Mouse (Mus musculus): Measurements from ENCODE around the gene Cisd1.

Cisd1 gene

GRCm38 (mm10) chr10:71348637-71349280, 4.0 kb upstream of the Cisd1 start:
- peak; percentile 22 for DNase-seq (ENCODE audit: low spot score)

DNA sequence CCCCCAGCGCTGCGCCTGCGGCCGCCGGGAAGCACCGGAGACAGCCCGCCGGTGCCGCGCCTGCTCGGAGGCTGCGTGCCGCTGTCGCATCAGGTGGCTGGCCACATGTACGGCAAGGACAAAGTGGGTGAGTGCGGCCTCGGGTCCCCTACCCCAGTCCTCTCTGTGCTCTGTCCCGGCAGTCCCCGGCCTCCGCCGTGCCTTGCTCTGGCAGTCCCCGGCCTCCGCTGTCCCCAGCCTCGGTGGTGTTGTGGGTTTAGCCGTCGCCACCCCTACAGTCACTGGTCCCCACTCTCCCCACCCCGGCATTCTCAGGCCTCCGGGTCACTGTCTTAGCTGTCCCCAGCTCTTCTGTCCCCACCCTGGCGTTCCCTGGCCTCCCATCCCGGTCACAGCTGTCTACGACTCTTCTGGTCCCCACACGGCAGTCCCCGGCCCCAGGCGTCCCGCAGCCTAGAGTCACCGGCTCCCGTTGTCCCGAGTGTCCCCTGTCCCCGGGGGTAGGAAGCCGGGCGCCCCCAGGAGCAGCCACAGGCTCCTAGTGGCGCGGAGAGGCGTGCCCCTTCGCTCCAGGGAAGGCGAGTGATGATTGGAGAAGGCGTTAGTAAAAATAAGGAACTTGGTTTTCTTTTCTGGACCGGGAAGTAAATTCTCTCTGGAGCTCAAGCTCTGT, 3.3 kb upstream of the Cisd1 start:
- DNase-seq (ENCODE audit: low spot score) = peak; percentile 58

- peak; percentile 100 for DNase-seq (ENCODE audit: low spot score)
Measured at GRCm38 (mm10) chr10:71347509-71347949, 2.8 kb upstream of the Cisd1 start, which contains the start of gene Ipmk. Ipmk (plus strand) TSS chr10:71347763.

DNA sequence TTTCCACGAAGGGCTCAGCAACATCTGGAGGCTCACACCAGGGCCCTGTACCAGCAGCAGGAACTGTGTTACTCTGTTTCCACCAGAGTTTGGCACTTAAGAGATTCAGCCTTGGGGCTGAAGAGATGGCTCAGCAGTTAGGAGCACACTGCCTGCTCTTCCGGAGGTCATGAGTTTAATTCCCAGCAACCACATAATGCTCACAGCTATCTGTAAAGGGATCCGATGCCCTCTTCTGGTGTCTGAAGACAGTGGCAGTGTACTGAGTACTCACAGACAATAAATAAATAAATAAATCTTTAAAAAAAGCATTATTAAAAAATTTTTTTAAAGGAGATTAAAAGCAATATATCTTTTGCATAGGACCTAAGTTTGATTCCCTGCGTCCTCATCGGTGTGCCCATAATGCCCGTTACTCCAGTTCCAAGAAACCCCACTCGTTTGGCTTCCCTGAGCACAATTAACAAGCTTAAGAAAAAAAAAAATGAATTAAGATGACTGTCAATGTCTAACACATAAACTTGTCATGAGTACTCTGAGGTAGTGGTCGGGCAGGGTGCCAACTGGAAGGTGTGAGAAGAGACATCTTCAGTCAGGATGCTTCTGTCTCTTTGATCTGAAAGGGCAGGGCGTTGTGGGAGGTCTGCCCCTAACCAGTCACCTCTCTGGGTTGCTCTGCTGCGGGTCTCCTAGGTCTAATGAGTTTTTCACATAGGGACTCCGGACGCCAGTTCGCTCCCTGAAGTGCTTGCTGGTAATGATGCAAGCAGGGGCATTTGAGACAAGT, 2.2 kb upstream of the Cisd1 start:
- DNase-seq (ENCODE audit: low spot score) = no peak

DNA sequence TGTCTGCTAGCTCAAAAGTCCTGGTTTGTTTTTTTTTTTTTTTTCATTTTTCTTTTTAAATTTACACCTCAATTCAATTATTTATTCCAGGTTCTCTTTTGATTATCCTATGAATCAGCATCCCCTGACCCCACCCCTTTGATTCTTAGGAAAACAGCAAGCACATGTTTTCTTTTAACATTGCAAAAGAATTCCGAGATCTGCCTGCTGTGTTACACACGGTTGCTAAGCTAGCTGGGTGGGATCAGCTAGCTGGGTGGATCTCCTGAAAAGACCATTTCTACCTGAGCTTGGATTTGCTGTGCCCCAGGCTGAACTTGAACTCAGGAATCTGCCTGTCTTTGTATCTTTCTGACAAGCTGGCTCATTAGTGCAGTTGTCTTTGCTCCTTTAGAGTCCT, 1.4 kb upstream of the Cisd1 start:
- no peak for DNase-seq (ENCODE audit: low spot score)

GRCm38 (mm10) chr10:71343567-71344265, 1.0 kb downstream of the Cisd1 start:
- no peak for DNase-seq (ENCODE audit: low spot score)

GRCm38 (mm10) chr10:71343130-71343529, 1.6 kb downstream of the Cisd1 start:
- DNase-seq (ENCODE audit: low spot score) = no peak

- DNase-seq (ENCODE audit: low spot score) = no peak
Measured at GRCm38 (mm10) chr10:71342030-71342805, 2.5 kb downstream of the Cisd1 start.

DNA sequence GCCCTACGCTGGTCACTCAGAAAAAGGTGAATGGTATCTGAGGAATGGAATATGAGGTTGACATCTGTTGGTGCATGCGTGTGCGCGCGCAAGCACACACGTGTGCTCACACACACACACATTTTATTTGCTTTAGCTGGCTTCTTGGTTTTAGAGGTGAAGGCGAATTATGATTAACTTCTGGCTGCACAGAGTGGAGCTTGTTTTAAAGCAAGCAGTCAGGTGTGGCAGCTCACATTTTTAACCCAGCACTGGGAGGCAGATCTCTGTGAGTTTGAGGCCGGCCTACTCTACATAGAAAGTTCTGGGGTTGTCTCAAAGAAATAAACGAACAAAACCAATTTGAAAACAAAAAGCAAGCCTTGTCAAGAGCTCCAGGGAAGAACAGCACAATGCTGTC, 3.5 kb downstream of the Cisd1 start:
- no peak for DNase-seq (ENCODE audit: low spot score)

DNA sequence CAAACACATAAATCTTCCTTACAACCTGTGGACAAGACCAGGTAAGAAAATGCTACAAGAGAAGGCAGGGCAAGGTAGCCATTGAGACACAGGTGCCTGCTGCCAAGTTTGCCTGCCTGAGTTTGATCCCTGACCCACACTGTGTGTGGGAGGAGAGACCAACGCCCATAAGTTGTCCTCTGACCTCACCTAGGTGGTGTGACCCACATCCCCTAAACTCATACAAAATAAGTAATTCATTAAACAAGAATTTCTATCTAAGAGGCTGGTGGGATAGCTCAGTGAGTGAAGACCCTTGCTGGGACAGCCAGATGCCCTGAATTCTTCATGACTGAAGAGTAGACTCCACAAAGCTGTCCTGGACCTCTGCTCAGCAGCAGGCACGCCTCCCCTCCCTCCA, 4.6 kb downstream of the Cisd1 start:
- DNase-seq (ENCODE audit: low spot score) = no peak

DNA sequence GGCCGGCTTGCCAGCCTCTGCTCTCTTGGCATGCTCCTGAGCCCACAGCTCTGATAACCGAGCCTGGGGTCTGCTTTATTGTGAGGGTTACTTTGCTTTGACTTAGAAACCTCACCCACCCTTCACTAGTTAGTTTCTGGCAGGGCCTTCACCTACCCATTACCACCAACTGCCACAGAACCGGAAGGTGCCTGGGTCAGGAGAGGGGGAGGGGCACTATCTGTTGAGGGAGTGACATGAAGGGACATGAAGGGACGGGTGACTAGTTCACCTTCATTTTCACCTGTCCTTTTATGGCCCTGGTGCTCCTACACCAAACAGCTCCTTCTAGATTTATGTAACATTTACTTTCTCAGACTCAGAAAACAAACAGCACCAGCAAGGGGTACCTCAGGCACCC, 5.3 kb downstream of the Cisd1 start:
- DNase-seq (ENCODE audit: low spot score) = no peak

DNA sequence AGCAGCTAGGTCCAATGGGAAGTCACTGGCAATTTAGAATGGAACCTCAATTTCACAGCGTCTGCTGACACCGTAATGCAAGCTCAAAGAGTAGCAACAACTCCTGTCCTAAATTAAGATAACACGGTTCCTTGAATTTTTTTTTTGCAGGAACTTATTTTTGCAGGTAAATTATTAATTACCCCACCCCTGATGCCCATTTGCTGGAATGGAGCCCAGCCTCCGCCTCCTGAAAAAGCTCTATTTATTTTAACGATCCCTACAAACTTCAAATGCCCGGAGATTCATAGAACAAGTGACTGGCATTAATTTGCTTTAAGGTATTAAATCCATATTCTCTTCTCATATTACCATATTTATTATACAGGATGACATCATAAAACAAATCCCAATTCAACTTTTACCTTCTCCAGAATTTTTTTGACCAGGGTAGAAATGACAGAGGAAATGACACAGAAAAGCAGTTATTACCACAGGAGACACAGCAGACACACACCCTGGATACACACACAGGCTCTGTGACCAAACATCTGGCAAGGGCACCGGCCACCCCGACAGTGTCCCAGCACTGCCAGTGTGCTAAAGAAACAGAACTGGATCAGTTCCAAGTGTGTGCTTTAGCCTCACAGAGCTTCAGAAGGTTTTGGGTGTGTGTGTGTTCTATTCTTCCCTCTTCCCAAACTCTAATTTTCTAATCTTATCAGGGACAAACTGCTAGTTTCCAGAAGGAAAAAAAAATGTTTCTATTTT, 6.4 kb downstream of the Cisd1 start:
- no peak for DNase-seq (ENCODE audit: low spot score)

DNA sequence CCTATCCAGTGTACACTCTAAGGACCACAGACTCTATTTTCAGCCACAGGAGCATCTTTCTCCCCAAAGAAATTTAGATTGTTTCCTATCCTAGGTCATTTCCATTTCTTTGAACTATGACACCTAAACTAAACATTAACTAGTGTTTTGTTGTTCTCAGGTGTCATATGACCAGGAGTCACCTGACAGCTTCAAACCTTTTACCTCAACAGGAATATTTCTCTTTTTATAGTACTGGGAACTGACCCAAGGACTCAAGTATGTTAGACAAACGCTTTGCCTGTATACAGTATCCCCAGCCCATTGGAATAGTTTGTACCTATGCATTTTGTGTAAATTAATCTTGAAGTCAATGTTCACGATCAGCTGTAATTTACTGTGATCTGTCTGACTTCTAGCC, 7.0 kb downstream of the Cisd1 start:
- DNase-seq (ENCODE audit: low spot score) = no peak

DNA sequence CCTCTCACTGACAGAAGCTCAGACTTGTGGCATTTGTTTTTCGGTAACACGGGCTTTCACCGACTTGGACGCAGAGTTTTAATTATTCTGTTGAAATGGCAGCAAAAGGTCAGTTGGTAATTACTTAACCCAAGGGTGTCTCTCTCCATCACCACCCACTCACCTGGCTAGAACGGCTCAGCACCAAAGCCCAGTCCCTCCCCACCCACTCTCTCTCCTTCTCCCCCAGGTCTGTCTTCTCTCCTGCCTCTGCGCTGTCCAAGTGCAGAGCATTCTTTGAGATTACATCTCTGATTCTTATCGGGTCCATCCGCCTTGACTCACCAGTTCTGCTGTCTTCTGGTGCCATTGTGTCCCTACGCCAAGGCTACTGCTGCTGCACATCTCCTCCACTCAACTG, 11.9 kb downstream of the Cisd1 start:
- no peak for DNase-seq (ENCODE audit: low spot score)

GRCm38 (mm10) chr10:71332376-71332775, 12.4 kb downstream of the Cisd1 start:
- no peak for DNase-seq (ENCODE audit: low spot score)

- no peak for DNase-seq (ENCODE audit: low spot score)
Measured at GRCm38 (mm10) chr10:71331908-71332307, 12.8 kb downstream of the Cisd1 start.

DNA sequence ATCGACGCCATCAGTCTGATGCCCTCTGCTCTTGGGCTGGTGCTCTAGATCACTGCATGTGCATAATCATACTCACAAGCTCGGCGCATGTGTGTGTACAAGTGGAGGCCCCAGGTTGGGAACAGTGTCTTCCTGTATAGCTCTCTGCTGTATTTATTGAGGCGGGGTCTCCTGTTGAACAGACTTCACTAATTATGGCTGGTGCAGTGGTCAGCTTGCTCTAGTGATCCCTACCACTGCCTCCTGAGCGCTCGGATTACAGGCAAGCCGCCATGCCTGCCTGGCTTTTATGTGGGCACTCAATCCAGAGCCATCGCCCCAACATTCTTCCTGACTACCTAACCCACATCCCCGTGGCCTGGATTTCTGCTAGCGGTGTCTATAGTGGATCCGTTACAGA, 14.7 kb downstream of the Cisd1 start:
- DNase-seq (ENCODE audit: low spot score) = no peak

GRCm38 (mm10) chr10:71329295-71329694, 15.5 kb downstream of the Cisd1 start:
- no peak for DNase-seq (ENCODE audit: low spot score)

GRCm38 (mm10) chr10:71328870-71329269, 15.9 kb downstream of the Cisd1 start:
- DNase-seq (ENCODE audit: low spot score) = no peak

GRCm38 (mm10) chr10:71328382-71328781, 16.4 kb downstream of the Cisd1 start:
- no peak for DNase-seq (ENCODE audit: low spot score)

DNA sequence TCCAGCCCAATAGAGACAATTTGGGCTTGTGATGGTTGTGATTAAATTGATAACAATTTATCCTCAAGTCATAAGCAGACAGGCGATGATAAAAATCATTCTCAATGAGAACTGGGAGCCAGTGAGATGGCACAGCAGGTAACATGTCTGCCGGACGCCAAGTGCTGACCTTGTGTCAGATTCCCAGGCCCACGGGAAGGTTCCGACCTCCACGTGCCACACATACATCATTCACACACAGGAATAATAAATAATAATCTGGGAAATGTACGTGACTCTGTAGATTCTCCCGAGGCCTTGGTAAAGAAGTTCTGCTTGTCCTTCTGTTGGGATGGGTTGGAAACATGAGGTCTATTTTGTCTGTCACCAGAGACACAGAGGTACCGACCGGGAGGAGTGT, 17.4 kb downstream of the Cisd1 start:
- DNase-seq (ENCODE audit: low spot score) = no peak
